Mouse (Mus musculus) MEL (cell line): ENCODE data around the gene Pgd. TPM values are rescaled to one million over a fixed set of nuclear protein-coding genes. Genes with fewer than 3 reads are reported as not detected.
A peak's percentile ranks its signal among the peaks of the same experiment; 100 is the strongest.
"Not testable (repeated sequence)": the region's sequence is repeated elsewhere in the genome, so short reads cannot be mapped to it uniquely, and the experiment has no call there.

Source experiments
- DNase-seq: peaks from one replicate; pipeline ENCODE4 v3.0.0; 2011; ENCODE audit warnings: low read depth, low spot score
- H3K27ac ChIP-seq: 2 replicates; pipeline ENCODE4 v1.5.1; 2012; ENCODE audit warnings: low read depth, mild to moderate bottlenecking, control low read depth, low read length, moderate library complexity; ENCODE audit not compliant: control insufficient read depth
- H3K27me3 ChIP-seq, 2 experiments: fragments of 150-350 bp in 1 of 2; sonication (generic) in 1 of 2; 2 replicates each; pipeline ENCODE4 v1.6.1; 2012; ENCODE audit warnings: low read length in 2 of 2, mild to moderate bottlenecking in 2 of 2, improper control_type of control experiment in 1 of 2, moderate library complexity in 1 of 2; ENCODE audit not compliant: insufficient read depth in 2 of 2, control insufficient read depth in 1 of 2
- H3K36me3 ChIP-seq, 2 experiments: 2 replicates each; pipeline ENCODE4 v1.6.1; 2012 to 2014; ENCODE audit warnings: low read length in 2 of 2, improper control_type of control experiment in 1 of 2, inconsistent platforms in 1 of 2, mild to moderate bottlenecking in 1 of 2; ENCODE audit not compliant: insufficient read depth in 2 of 2, control insufficient read depth in 1 of 2
- H3K4me1 ChIP-seq, 2 experiments: fragments of 150-350 bp in 1 of 2; sonication (generic) in 1 of 2; 2 replicates each; pipeline ENCODE4 v1.6.1; 2012; ENCODE audit warnings: low read length in 2 of 2, improper control_type of control experiment in 1 of 2, mild to moderate bottlenecking in 1 of 2; ENCODE audit not compliant: insufficient read depth in 2 of 2, control insufficient read depth in 1 of 2
- H3K4me3 ChIP-seq, 2 experiments: fragments of 150-350 bp in 1 of 2; sonication (generic) in 1 of 2; 2 replicates each; pipeline ENCODE4 v1.5.1; 2012; ENCODE audit warnings: low read depth in 2 of 2, low read length in 2 of 2, mild to moderate bottlenecking in 2 of 2, moderate library complexity in 2 of 2, control low read depth in 1 of 2, improper control_type of control experiment in 1 of 2; ENCODE audit not compliant: control insufficient read depth in 1 of 2, insufficient read depth in 1 of 2
- H3K79me2 ChIP-seq: 2 replicates; pipeline ENCODE4 v1.6.1; 2012; ENCODE audit warnings: mild to moderate bottlenecking, low read length, moderate library complexity; ENCODE audit not compliant: control insufficient read depth, poor library complexity, insufficient read depth
- H3K9ac ChIP-seq: 2 replicates; pipeline ENCODE4 v1.6.1; 2012; ENCODE audit warnings: low read depth, mild to moderate bottlenecking, control low read depth, low read length, moderate library complexity; ENCODE audit not compliant: control insufficient read depth, poor library complexity, severe bottlenecking
- H3K9me3 ChIP-seq: fragments of 150-350 bp; sonication (generic); replicated peaks from 2 replicates; pipeline ENCODE4 v1.6.1; 2012; ENCODE audit warnings: mild to moderate bottlenecking, low read length, improper control_type of control experiment, moderate library complexity; ENCODE audit not compliant: insufficient read depth
- BHLHE40 ChIP-seq: IDR thresholded peaks from 2 replicates; pipeline ENCODE4 v1.6.1; 2012; ENCODE audit warnings: low read depth, mild to moderate bottlenecking, inconsistent platforms, low read length, improper control_type of control experiment, borderline replicate concordance
- CHD1 ChIP-seq: IDR thresholded peaks from 2 replicates; pipeline ENCODE4 v1.6.1; 2012; ENCODE audit warnings: low read depth, mild to moderate bottlenecking, inconsistent platforms, low read length, improper control_type of control experiment
- E2F4 ChIP-seq: IDR thresholded peaks from 2 replicates; pipeline ENCODE4 v1.6.1; 2011; ENCODE audit warnings: low read depth, low read length, improper control_type of control experiment, borderline replicate concordance
- ELF1 ChIP-seq: IDR thresholded peaks from 2 replicates; pipeline ENCODE4 v1.6.1; 2014; ENCODE audit warnings: low read depth, mild to moderate bottlenecking, inconsistent platforms, low read length, improper control_type of control experiment, moderate library complexity
- EP300 ChIP-seq, 2 experiments: IDR thresholded peaks; 2 replicates each; pipeline ENCODE4 v1.6.1; 2011; ENCODE audit warnings: improper control_type of control experiment in 2 of 2, low read length in 2 of 2, low read depth in 1 of 2, mild to moderate bottlenecking in 1 of 2
- ETS1 ChIP-seq: IDR thresholded peaks from 2 replicates; pipeline ENCODE4 v1.6.1; 2012; ENCODE audit warnings: low read depth, mild to moderate bottlenecking, inconsistent platforms, low read length, improper control_type of control experiment, moderate library complexity
- GABPA ChIP-seq: IDR thresholded peaks from 2 replicates; pipeline ENCODE4 v1.6.1; 2012; ENCODE audit warnings: low read depth, mild to moderate bottlenecking, inconsistent platforms, low read length, improper control_type of control experiment, moderate library complexity
- GATA1 ChIP-seq: IDR thresholded peaks from 2 replicates; pipeline ENCODE4 v1.6.1; 2011; ENCODE audit warnings: low read depth, low read length, improper control_type of control experiment
- JUND ChIP-seq: IDR thresholded peaks from 2 replicates; pipeline ENCODE4 v1.6.1; 2011; ENCODE audit warnings: low read depth, mild to moderate bottlenecking, improper control_type of control experiment, low read length
- MAX ChIP-seq: IDR thresholded peaks from 2 replicates; pipeline ENCODE4 v1.6.1; 2011; ENCODE audit warnings: low read length, improper control_type of control experiment
- MYC ChIP-seq: IDR thresholded peaks from 2 replicates; pipeline ENCODE4 v1.6.1; 2011; ENCODE audit warnings: low read depth, mild to moderate bottlenecking, low read length, improper control_type of control experiment, moderate library complexity
- NELFE ChIP-seq: IDR thresholded peaks from 2 replicates; pipeline ENCODE4 v1.6.1; 2011; ENCODE audit warnings: low read depth, low read length, improper control_type of control experiment
- POLR2A ChIP-seq, 2 experiments: IDR thresholded peaks; 2 replicates each; pipeline ENCODE4 v1.6.1; 2011 to 2012; ENCODE audit warnings: low read length in 2 of 2, mild to moderate bottlenecking in 2 of 2, control low read depth in 1 of 2, improper control_type of control experiment in 1 of 2, low read depth in 1 of 2, moderate library complexity in 1 of 2; ENCODE audit not compliant: control insufficient read depth in 1 of 2, insufficient read depth in 1 of 2, poor library complexity in 1 of 2
- POLR2AphosphoS5 ChIP-seq: IDR thresholded peaks from 2 replicates; pipeline ENCODE4 v1.6.1; 2012; ENCODE audit warnings: low read depth, borderline replicate concordance, mild to moderate bottlenecking, inconsistent platforms, low read length, moderate library complexity, mixed read lengths
- RCOR1 ChIP-seq: IDR thresholded peaks from 2 replicates; pipeline ENCODE4 v1.6.1; 2012; ENCODE audit warnings: low read depth, mild to moderate bottlenecking, inconsistent platforms, low read length, improper control_type of control experiment
- SIN3A ChIP-seq: IDR thresholded peaks from 2 replicates; pipeline ENCODE4 v1.6.1; 2012; ENCODE audit warnings: low read length, improper control_type of control experiment, inconsistent platforms
- TAL1 ChIP-seq: IDR thresholded peaks from 2 replicates; pipeline ENCODE4 v1.6.1; 2012; ENCODE audit warnings: mild to moderate bottlenecking, inconsistent platforms, low read length, moderate library complexity, mixed read lengths
- TBP ChIP-seq: IDR thresholded peaks from 2 replicates; pipeline ENCODE4 v1.8.0; 2011; ENCODE audit warnings: low read depth, low read length, improper control_type of control experiment
- TCF12 ChIP-seq: IDR thresholded peaks from 2 replicates; pipeline ENCODE4 v1.6.1; 2014; ENCODE audit warnings: low read depth, mild to moderate bottlenecking, inconsistent platforms, low read length, improper control_type of control experiment, moderate library complexity
- UBTF ChIP-seq: IDR thresholded peaks from 2 replicates; pipeline ENCODE4 v1.6.1; 2012; ENCODE audit warnings: low read depth, mild to moderate bottlenecking, inconsistent platforms, low read length, improper control_type of control experiment, moderate library complexity, borderline replicate concordance; ENCODE audit not compliant: insufficient read depth
- ZC3H11A ChIP-seq: IDR thresholded peaks from 2 replicates; pipeline ENCODE4 v1.6.1; 2012; ENCODE audit warnings: low read depth, mild to moderate bottlenecking, inconsistent platforms, low read length, improper control_type of control experiment
- ZNF384 ChIP-seq: IDR thresholded peaks from 2 replicates; pipeline ENCODE4 v1.6.1; 2012; ENCODE audit warnings: low read depth, mild to moderate bottlenecking, inconsistent platforms, low read length, improper control_type of control experiment
- polyA plus RNA-seq, 2 experiments: library from polyadenylated mRNA; stranded (reverse) in 1 of 2; unstranded in 1 of 2; fragments of >175 nt in 1 of 2; fragments of >200 nt in 1 of 2; gene quantifications; 2 replicates each; pipeline versions ENCODE4 v1.2.1 to v1.2.4; 2012; ENCODE audit warnings: low replicate concordance in 2 of 2, low read depth in 1 of 2; ENCODE audit not compliant: insufficient read length in 2 of 2, insufficient read depth in 1 of 2, missing spikeins in 1 of 2
- total RNA-seq: library from RNA; depleted of rRNA; stranded (reverse); fragments of 300-350 nt; gene quantifications from 2 replicates; pipeline ENCODE4 v1.2.3, GENCODE M21; 2012

Gene Pgd
- total and polyA plus RNA-seq, 3 experiments = 116 to 219 TPM; not detected in 1

DNA sequence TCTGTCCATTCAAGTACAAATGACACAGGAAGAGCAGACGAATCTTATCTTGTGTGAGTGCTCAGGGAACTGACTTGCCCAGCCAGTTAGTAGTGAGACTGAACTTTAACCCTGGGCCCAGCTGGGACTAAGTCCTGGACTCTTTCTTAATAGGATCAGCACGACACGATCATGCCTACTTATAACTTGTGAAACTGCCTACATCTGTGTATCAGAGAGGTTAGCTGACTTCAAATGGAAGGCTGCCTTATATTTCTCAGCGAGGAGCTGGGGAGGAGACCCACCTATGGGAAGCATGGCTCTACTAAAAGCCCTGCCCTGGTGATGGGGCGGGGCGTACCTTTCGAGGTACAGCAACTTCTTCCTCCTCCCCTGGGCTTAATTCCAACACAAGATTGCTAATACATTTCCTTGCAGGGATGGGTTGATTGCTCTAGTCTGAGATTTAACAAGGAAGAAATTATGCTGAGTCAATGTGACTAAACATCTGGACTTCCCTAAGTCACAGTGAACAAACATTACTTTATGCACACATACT is 3.9 kb upstream of the Pgd start (continued):
- TF ChIP-seq ZC3H11A (no peak), GABPA (peak; percentile 99)

DNA sequence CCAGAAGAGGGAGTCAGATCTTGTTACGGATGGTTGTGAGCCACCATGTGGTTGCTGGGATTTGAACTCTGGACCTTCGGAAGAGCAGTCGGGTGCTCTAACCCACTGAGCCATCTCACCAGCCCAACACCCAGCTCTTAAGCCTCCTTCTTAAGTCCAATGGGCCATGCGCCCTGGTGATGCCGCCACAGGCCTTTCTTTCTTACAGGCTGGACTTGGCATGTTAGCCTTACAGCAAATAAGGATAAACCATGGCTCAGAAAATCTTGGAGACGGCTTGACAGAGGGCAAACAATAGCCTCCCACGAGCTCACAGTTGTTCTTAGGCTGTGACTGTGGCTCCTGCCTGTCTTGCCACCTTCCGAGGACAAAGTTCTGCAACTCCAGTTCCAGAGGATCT is 3.4 kb upstream of the Pgd start:
- DNase-seq, H3K27me3 ChIP-seq, H3K79me2 ChIP-seq, H3K9me3 ChIP-seq: not testable (repeated sequence)
- peak overlapping the region; percentile 26 for H3K9ac ChIP-seq
- H3K4me3 ChIP-seq = peak overlapping the region in 1 of 2 experiments; percentile 19; a peak in 1 of 4 replicates
- peak overlapping the region; percentile 68 for H3K27ac ChIP-seq
- peak; percentile 4; the same call in 1 of the 2 replicates for TF ChIP-seq ZNF384
- H3K4me1 ChIP-seq = peaks cover 7 to 21% of the 10 kb centered on the region in 2 experiments
- peaks cover 0 to 26% of the 10 kb centered on the region in 2 experiments; a peak in 2 of 4 replicates for H3K36me3 ChIP-seq

DNA sequence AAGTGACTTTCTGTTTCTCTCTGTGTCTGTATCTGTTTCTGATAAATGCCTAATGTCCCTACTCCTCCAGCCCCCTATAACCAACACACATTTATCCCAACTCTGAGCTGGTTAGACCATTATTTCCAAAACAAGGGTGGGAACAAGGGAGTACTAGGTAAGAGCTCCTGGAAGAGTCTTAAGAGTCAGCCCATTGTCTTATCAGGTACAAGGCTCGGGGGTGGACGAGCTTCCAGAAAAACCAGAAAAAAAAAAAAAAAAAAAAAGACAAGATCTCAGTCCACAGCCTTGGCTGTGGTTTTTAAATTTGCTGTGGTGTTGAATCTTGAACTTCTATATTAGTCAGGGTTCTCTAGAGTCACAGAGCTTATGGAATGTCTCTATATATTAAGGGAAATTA is 1.4 kb upstream of the Pgd start:
- Histone ChIP-seq H3K27ac (peak overlapping the region; percentile 90), H3K4me1 (peaks cover 7 to 24% of the 10 kb centered on the region in 2 experiments)
- 0 out of 2 replicates have a peak, but pooled peaks have one; percentile 7 for TF ChIP-seq TAL1
- no peak for TF ChIP-seq POLR2AphosphoS5
- 0 out of 2 replicates have a peak, but pooled peaks have one; percentile 31 for TF ChIP-seq SIN3A
- no peak for TF ChIP-seq UBTF
- TF ChIP-seq E2F4 = no peak
- TF ChIP-seq ETS1 = peak; percentile 51; the same call in 1 of the 2 replicates
- peak; percentile 49; the same call in 1 of the 2 replicates for TF ChIP-seq RCOR1
- TF ChIP-seq BHLHE40 = no peak
- TF ChIP-seq GABPA = no peak
- no peak for TF ChIP-seq JUND
- TF ChIP-seq ELF1 = no peak
- TF ChIP-seq CHD1 = no peak
- TF ChIP-seq MYC = no peak
- no peak for TF ChIP-seq NELFE
- peak in 1 of 2 experiments; percentile 53; a peak in 1 of 4 replicates for TF ChIP-seq EP300 (IDR thresholded peaks at IDR 0.05; ENCODE audit: low read depth in 1 of 2, low read length in 2 of 2)
- no peak for TF ChIP-seq POLR2A (IDR thresholded peaks at IDR 0.05; ENCODE audit: control insufficient read depth in 1 of 2, insufficient read depth in 1 of 2, low read depth in 1 of 2, low read length in 2 of 2, poor library complexity in 1 of 2)
- TF ChIP-seq MAX = no peak
- peak; percentile 96 for TF ChIP-seq ZNF384
- TF ChIP-seq TBP = 0 out of 2 replicates have a peak, but pooled peaks have one; percentile 22
- peak; percentile 76 for TF ChIP-seq GATA1
- peak; percentile 43; the same call in 1 of the 2 replicates for TF ChIP-seq TCF12

More for the DNA sequence above, 1.4 kb upstream of the Pgd start:
- Histone ChIP-seq H3K36me3 (peaks cover 0 to 34% of the 10 kb centered on the region in 2 experiments; a peak in 2 of 4 replicates), H3K79me2 (peaks cover 17% of the 10 kb centered on the region), H3K27me3 (no peaks in the 10 kb centered on the region), H3K4me3 (peak overlapping the region; percentile 67 to 87), H3K9ac (peak overlapping the region; percentile 88), H3K9me3 (no peaks in the 10 kb centered on the region)
- DNase-seq = peak; percentile 67
